7 mouse cellular contexts compared by ENCODE assay signal in genomic region chr4:148627246-148627645, GRCm38 (mm10). TPM values are rescaled to one million over a fixed set of nuclear protein-coding genes. Genes with fewer than 3 reads are reported as not detected.
DNase-seq lines count a peak whose midpoint lies in the region; ATAC-seq and TF ChIP-seq lines count a peak whose summit lies in the region.

No protein-coding gene starts in this region.

- no peak for TF ChIP-seq CTCF in lung, adult 2 months (IDR thresholded peaks at IDR 0.05; ENCODE audit: insufficient read depth, low read length)

- H3K27me3 ChIP-seq in lung, embryonic 16.5 days (ENCODE audit: control insufficient read depth, insufficient read depth, low read depth, low read length), result no peaks in the 10 kb centered on the region
- H3K27me3 ChIP-seq in forebrain, embryonic 12.5 days, result no peaks in the 10 kb centered on the region
- no peaks in the 10 kb centered on the region for H3K27me3 ChIP-seq in limb, embryonic 15.5 days
- no peaks in the 10 kb centered on the region for H3K27me3 ChIP-seq in stomach, embryonic 15.5 days (replicated peaks)

- H3K36me3 ChIP-seq in lung, embryonic 16.5 days (ENCODE audit: control insufficient read depth, insufficient read depth, low read length), result peaks cover 26% of the 10 kb centered on the region
- H3K36me3 ChIP-seq in forebrain, embryonic 12.5 days (replicated peaks), result peaks cover 30% of the 10 kb centered on the region
- H3K36me3 ChIP-seq in limb, embryonic 15.5 days, result peaks cover 26% of the 10 kb centered on the region
- peaks cover 20% of the 10 kb centered on the region; the same call in 1 of the 2 replicates for H3K36me3 ChIP-seq in stomach, embryonic 15.5 days

- H3K9ac ChIP-seq in lung, embryonic 16.5 days (ENCODE audit: low read length), result peak overlapping the region; percentile 99
- peak overlapping the region; percentile 99 for H3K9ac ChIP-seq in forebrain, embryonic 12.5 days
- H3K9ac ChIP-seq in limb, embryonic 15.5 days, result no peak overlapping the region
- no peak overlapping the region for H3K9ac ChIP-seq in stomach, embryonic 15.5 days

- H3K9me3 ChIP-seq in lung, embryonic 16.5 days (ENCODE audit: control insufficient read depth, low read length), result no peaks in the 10 kb centered on the region
- no peaks in the 10 kb centered on the region for H3K9me3 ChIP-seq in forebrain, embryonic 12.5 days
- H3K9me3 ChIP-seq in limb, embryonic 15.5 days, result no peaks in the 10 kb centered on the region
- H3K9me3 ChIP-seq in stomach, embryonic 15.5 days, result no peaks in the 10 kb centered on the region

- peak; percentile 1 for ATAC-seq in lung, embryonic 16.5 days (ENCODE audit: low read depth)
- ATAC-seq in forebrain, embryonic 12.5 days (ENCODE audit: low FRiP score), result peak; percentile 27
- ATAC-seq in limb, embryonic 15.5 days (ENCODE audit: insufficient number of reproducible peaks, low FRiP score, low TSS enrichment, low read depth), result no peak
- no peak for ATAC-seq in stomach, embryonic 15.5 days (ENCODE audit: insufficient read depth, low FRiP score, low read depth)

- H3K4me1 ChIP-seq in lung, embryonic 16.5 days (replicated peaks; ENCODE audit: control insufficient read depth, insufficient read depth, low read length), result peaks cover 14% of the 10 kb centered on the region
- peaks cover 9% of the 10 kb centered on the region; the same call in 1 of the 2 replicates for H3K4me1 ChIP-seq in lung, adult 2 months (ENCODE audit: control insufficient read depth, insufficient read depth, low read length)
- peaks cover 21% of the 10 kb centered on the region for H3K4me1 ChIP-seq in forebrain, embryonic 12.5 days
- H3K4me1 ChIP-seq in limb, embryonic 15.5 days, result peaks cover 26% of the 10 kb centered on the region
- peaks cover 15% of the 10 kb centered on the region for H3K4me1 ChIP-seq in stomach, embryonic 15.5 days

- no peak for DNase-seq in lung, adult 2 months
- DNase-seq in left cerebral cortex, postnatal 4 days, result no peak
- DNase-seq in ovary, postnatal 10 days (ENCODE audit: low spot score), result no peak

- no peak overlapping the region for H3K27ac ChIP-seq in lung, embryonic 16.5 days (ENCODE audit: low read length)
- H3K27ac ChIP-seq in forebrain, embryonic 12.5 days, result no peak overlapping the region
- no peak overlapping the region for H3K27ac ChIP-seq in limb, embryonic 15.5 days
- no peak overlapping the region for H3K27ac ChIP-seq in stomach, embryonic 15.5 days

- intact Hi-C loops in left cerebral cortex, postnatal 4 days (cut with DNase I), result no loop called here

- peak overlapping the region; percentile 97 for H3K4me3 ChIP-seq in lung, embryonic 16.5 days (ENCODE audit: low read length)
- H3K4me3 ChIP-seq in lung, adult 2 months (replicated peaks; ENCODE audit: extremely low read depth, low read depth, low read length), result no peak overlapping the region
- peak overlapping the region; percentile 94 for H3K4me3 ChIP-seq in forebrain, embryonic 12.5 days (replicated peaks)
- H3K4me3 ChIP-seq in limb, embryonic 15.5 days, result peak overlapping the region; percentile 85
- H3K4me3 ChIP-seq in stomach, embryonic 15.5 days (replicated peaks), result peak overlapping the region; percentile 72

- H3K4me2 ChIP-seq in lung, embryonic 16.5 days (ENCODE audit: low read depth, low read length), result peak overlapping the region; percentile 39
- H3K4me2 ChIP-seq in forebrain, embryonic 12.5 days, result peak overlapping the region; percentile 89
- H3K4me2 ChIP-seq in limb, embryonic 15.5 days, result peak overlapping the region; percentile 44
- H3K4me2 ChIP-seq in stomach, embryonic 15.5 days, result peak overlapping the region; percentile 49

- 59% methylated on average over 3 of the region's 3 CpGs for WGBS in lung, embryonic 16.5 days
- 62% methylated on average over 3 of the region's 3 CpGs for WGBS in lung, adult 2 months
- WGBS in forebrain, embryonic 12.5 days, result 64% methylated on average over 3 of the region's 3 CpGs
- WGBS in limb, embryonic 15.5 days, result 62% methylated on average over 3 of the region's 3 CpGs
- WGBS in stomach, embryonic 15.5 days, result 60% methylated on average over 3 of the region's 3 CpGs

- no peak for TF ChIP-seq POLR2A in lung, adult 2 months (IDR thresholded peaks at IDR 0.05; ENCODE audit: borderline replicate concordance, extremely low read depth, low read depth, low read length)

RNA-seq across cellular contexts. Expression of gene Tardbp, which starts 0.4 kb away (rescaled TPM):
- 320 and 367 TPM in 2 replicates for polyA plus RNA-seq in lung, embryonic 16.5 days (2015; fragmentation: Nextera tagmentation; extraction: Ambion mirVana)
- polyA plus RNA-seq in lung, adult 2 months (2012; rRNA removed), result 56.4 and 112 TPM in 2 replicates
- polyA plus RNA-seq in forebrain, embryonic 12.5 days (2016; fragmentation: Nextera tagmentation; extraction: Ambion mirVana), result 447 and 449 TPM in 2 replicates
- polyA plus RNA-seq in limb, embryonic 15.5 days (2015; fragmentation: Nextera tagmentation; extraction: Ambion mirVana), result 287 and 301 TPM in 2 replicates
- polyA plus RNA-seq in stomach, embryonic 15.5 days (2015; fragmentation: Nextera tagmentation; extraction: Ambion mirVana), result 306 and 317 TPM in 2 replicates
- 100 to 1,000 TPM; 263 to 324 TPM for total RNA-seq in left cerebral cortex, postnatal 4 days (2021)

RNA-seq across cellular contexts. Expression of gene Gm572, which starts 15.9 kb away (rescaled TPM):
- polyA plus RNA-seq in lung, embryonic 16.5 days (2015; fragmentation: Nextera tagmentation; extraction: Ambion mirVana), result not detected in 2 replicates
- 0.13 TPM in 1 of 2 replicates, not detected in the other for polyA plus RNA-seq in lung, adult 2 months (2012; rRNA removed)
- polyA plus RNA-seq in forebrain, embryonic 12.5 days (2016; fragmentation: Nextera tagmentation; extraction: Ambion mirVana), result not detected in 2 replicates
- polyA plus RNA-seq in limb, embryonic 15.5 days (2015; fragmentation: Nextera tagmentation; extraction: Ambion mirVana), result not detected in 2 replicates
- polyA plus RNA-seq in stomach, embryonic 15.5 days (2015; fragmentation: Nextera tagmentation; extraction: Ambion mirVana), result 0.09 TPM in 2 replicates
- total RNA-seq in left cerebral cortex, postnatal 4 days (2021), result not detected

RNA-seq across cellular contexts. Expression of gene Masp2, which starts 24.9 kb away (rescaled TPM):
- polyA plus RNA-seq in lung, embryonic 16.5 days (2015; fragmentation: Nextera tagmentation; extraction: Ambion mirVana), result 0.44 and 0.93 TPM in 2 replicates
- polyA plus RNA-seq in lung, adult 2 months (2012; rRNA removed), result 0.28 and 1.9 TPM in 2 replicates
- 0.27 and 0.50 TPM in 2 replicates for polyA plus RNA-seq in forebrain, embryonic 12.5 days (2016; fragmentation: Nextera tagmentation; extraction: Ambion mirVana)
- polyA plus RNA-seq in limb, embryonic 15.5 days (2015; fragmentation: Nextera tagmentation; extraction: Ambion mirVana), result 0.32 and 0.45 TPM in 2 replicates
- 1.5 and 4.4 TPM in 2 replicates for polyA plus RNA-seq in stomach, embryonic 15.5 days (2015; fragmentation: Nextera tagmentation; extraction: Ambion mirVana)
- 1 to 10 TPM; 2.1 to 2.3 TPM for total RNA-seq in left cerebral cortex, postnatal 4 days (2021)

RNA-seq across cellular contexts. Expression of gene Srm, which starts 35.9 kb away (rescaled TPM):
- polyA plus RNA-seq in lung, embryonic 16.5 days (2015; fragmentation: Nextera tagmentation; extraction: Ambion mirVana), result 114 and 126 TPM in 2 replicates
- polyA plus RNA-seq in lung, adult 2 months (2012; rRNA removed), result 35.5 and 37.1 TPM in 2 replicates
- polyA plus RNA-seq in forebrain, embryonic 12.5 days (2016; fragmentation: Nextera tagmentation; extraction: Ambion mirVana), result 163 and 166 TPM in 2 replicates
- polyA plus RNA-seq in limb, embryonic 15.5 days (2015; fragmentation: Nextera tagmentation; extraction: Ambion mirVana), result 247 and 256 TPM in 2 replicates
- 222 and 230 TPM in 2 replicates for polyA plus RNA-seq in stomach, embryonic 15.5 days (2015; fragmentation: Nextera tagmentation; extraction: Ambion mirVana)
- total RNA-seq in left cerebral cortex, postnatal 4 days (2021), result 100 to 1,000 TPM; 107 to 109 TPM

Comparison
In these comparisons a context has a peak if more than half of its experiments do, and no peak if none do; other contexts are left out.
1. ATAC-seq: peak in lung, embryonic 16.5 days (single experiment) and forebrain, embryonic 12.5 days (single experiment); none in limb, embryonic 15.5 days (single experiment) and stomach, embryonic 15.5 days (single experiment).
2. H3K4me2 ChIP-seq: peak in every context shown above with its lines; median percentile 89 in forebrain, embryonic 12.5 days; 49 in stomach, embryonic 15.5 days; 44 in limb, embryonic 15.5 days; 39 in lung, embryonic 16.5 days.
3. H3K9ac ChIP-seq: peak in lung, embryonic 16.5 days (single experiment) and forebrain, embryonic 12.5 days (single experiment); none in limb, embryonic 15.5 days (single experiment) and stomach, embryonic 15.5 days (single experiment).